Mouse (Mus musculus): ENCODE results near the gene Zfp638. TPM values are rescaled to one million over a fixed set of nuclear protein-coding genes. Genes with fewer than 3 reads are reported as not detected.
"Not testable (repeated sequence)": the region's sequence is repeated elsewhere in the genome, so short reads cannot be mapped to it uniquely, and the experiment has no call there.

Gene Zfp638
- 232 and 268 TPM in 2 replicates for total RNA-seq (2017)

- ATAC-seq (replicated peaks in 1 of 2; ENCODE audit: insufficient read depth in 1 of 2, low FRiP score in 2 of 2, low TSS enrichment in 1 of 2, low read depth in 1 of 2, poor library complexity in 2 of 2, severe bottlenecking in 2 of 2) = peak; percentile 94 to 97
Measured at GRCm38 (mm10) chr6:83866954-83867597, at the start of gene Zfp638. Gene Zfp638, plus strand, starts transcription at chr6:83867109.

DNA sequence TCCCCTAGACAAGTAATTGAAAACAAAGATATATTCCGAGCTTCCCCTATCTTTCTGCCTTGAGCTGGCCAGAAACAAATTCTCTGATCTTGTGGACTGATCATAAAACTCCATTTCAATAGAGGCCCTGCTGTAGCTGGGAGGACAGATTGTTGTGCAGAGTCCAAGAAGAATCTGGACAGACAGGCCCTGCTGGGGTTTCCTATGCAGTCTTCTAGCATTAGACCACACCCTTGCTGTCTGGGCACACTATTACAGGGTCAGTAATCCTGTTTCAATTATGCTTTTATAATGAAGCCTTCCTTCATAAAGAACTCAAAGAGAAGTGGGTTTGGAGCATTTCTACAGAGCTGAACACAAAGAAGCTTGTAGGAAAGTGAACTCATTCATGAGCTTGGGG is 47.9 kb upstream of the Zfp638 start:
- no peak for ATAC-seq (replicated peaks in 1 of 2; ENCODE audit: insufficient read depth in 1 of 2, low FRiP score in 2 of 2, low TSS enrichment in 1 of 2, low read depth in 1 of 2, poor library complexity in 2 of 2, severe bottlenecking in 2 of 2)

DNA sequence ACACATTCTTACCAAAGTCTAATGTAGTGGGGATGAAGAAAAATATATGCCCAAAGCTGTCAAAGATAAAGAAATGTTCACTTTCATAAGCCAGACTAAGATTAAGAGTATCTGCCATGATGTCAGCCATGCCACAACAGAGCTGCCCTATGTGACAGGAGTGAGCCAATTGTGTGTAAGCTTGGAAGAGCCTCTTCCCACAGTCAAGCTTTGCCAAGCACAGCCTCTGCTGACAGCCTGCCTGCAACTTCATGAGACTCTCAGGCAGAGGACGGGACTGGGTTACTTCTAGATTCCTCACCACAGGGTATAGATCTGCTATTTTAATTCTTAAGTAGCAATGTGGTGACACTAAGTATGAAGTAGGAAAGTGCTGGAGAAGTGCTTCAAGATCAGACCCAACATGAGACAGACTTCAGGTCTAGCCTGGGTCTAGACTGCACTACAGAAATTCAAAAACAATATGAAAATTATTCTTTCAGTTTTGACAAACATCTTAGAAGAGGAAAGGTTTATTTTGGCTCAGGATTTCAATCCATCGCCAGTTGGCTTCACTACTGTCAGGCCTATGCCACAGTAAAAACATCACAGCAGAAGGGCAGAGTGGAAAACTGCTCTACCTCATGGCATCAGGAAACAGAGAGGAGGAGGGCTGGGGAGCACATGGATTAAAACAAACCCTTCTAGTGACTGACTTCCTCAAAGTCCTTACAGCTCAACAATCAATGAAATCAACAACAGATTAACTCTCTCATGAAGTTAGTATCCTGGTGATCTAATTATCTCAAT is 46.0 kb upstream of the Zfp638 start:
- ATAC-seq (replicated peaks in 1 of 2; ENCODE audit: insufficient read depth in 1 of 2, low FRiP score in 2 of 2, low TSS enrichment in 1 of 2, low read depth in 1 of 2, poor library complexity in 2 of 2, severe bottlenecking in 2 of 2) = no peak

DNA sequence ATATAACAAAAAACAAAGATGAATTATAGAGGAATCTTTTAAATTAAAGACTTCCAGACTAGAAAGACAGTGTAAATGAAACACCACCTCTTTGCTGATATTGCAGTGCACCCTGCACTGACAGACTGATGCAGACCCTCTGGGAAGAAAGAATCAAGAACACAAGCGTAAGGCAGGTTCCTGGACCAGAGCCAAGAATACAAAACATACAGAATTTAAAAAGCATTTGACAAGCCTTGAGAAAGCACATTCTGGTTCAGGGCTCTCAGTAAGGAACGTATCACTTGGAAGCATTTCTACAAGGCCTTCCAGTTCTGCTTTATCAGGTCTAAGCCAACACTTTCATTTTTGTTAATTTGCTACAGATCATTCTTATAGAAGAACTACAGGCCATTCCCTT is 45.1 kb upstream of the Zfp638 start:
- no peak for ATAC-seq (replicated peaks in 1 of 2; ENCODE audit: insufficient read depth in 1 of 2, low FRiP score in 2 of 2, low TSS enrichment in 1 of 2, low read depth in 1 of 2, poor library complexity in 2 of 2, severe bottlenecking in 2 of 2)

- ATAC-seq (replicated peaks in 1 of 2; ENCODE audit: insufficient read depth in 1 of 2, low FRiP score in 2 of 2, low TSS enrichment in 1 of 2, low read depth in 1 of 2, poor library complexity in 2 of 2, severe bottlenecking in 2 of 2) = peak; percentile 3 to 31; a peak in 2 of 4 replicates
Measured at GRCm38 (mm10) chr6:83830941-83831605, 35.8 kb upstream of the Zfp638 start.

DNA sequence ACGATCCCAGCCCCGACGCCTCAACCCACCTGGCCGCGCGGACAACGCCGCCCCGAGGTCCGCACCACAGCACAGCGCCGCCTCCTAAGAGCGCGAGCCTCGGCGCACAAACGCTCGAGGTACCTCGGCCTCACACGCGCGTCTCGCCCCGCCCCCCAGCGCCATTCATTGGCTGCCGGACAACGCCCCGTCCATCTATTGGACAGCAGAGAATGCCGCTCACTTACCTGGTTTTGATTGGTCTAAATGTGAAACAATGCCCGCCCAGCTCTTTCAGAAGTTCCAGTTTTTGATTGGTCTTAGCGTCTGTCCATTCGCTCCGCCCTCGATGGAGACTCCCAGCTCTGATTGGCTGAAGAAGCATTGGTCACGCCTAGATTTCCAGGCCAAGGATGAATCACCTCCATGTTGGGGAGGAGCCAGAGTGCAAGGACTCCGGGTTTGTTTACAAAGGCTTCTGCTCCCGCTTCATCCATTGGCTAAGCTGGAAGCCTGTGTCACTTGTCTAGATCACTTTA is 35.2 kb upstream of the Zfp638 start, which contains the start of gene Paip2b:
Gene Paip2b, minus strand, starts transcription at position 136 of the 518 bp plus-strand sequence.
- peak; percentile 98 to 99 for ATAC-seq (replicated peaks in 1 of 2; ENCODE audit: insufficient read depth in 1 of 2, low FRiP score in 2 of 2, low TSS enrichment in 1 of 2, low read depth in 1 of 2, poor library complexity in 2 of 2, severe bottlenecking in 2 of 2)

- ATAC-seq (replicated peaks in 1 of 2; ENCODE audit: insufficient read depth in 1 of 2, low FRiP score in 2 of 2, low TSS enrichment in 1 of 2, low read depth in 1 of 2, poor library complexity in 2 of 2, severe bottlenecking in 2 of 2) = not testable (repeated sequence)
Measured at GRCm38 (mm10) chr6:83832393-83832792, 34.5 kb upstream of the Zfp638 start.

DNA sequence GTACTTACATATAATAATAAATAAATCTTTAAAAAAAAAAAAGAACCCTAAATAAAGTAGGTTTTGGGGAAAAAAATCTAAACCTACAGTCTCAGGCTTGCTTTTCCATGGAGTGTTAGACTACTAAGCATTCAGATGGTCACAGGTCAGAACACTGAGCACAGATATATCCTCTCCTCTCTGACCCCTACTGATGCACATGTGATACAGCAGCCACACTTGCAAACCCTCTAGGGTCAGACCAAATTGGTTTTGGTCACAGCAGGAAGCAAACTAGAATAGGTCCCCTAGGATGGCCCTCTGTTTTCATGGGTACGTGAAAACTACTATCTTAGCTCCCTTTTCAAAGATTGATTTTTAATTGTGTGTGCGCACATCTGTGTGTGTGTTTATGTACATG is 30.1 kb upstream of the Zfp638 start:
- ATAC-seq (replicated peaks in 1 of 2; ENCODE audit: insufficient read depth in 1 of 2, low FRiP score in 2 of 2, low TSS enrichment in 1 of 2, low read depth in 1 of 2, poor library complexity in 2 of 2, severe bottlenecking in 2 of 2) = no peak

GRCm38 (mm10) chr6:83838046-83838445 is 28.9 kb upstream of the Zfp638 start:
- no peak for ATAC-seq (replicated peaks in 1 of 2; ENCODE audit: insufficient read depth in 1 of 2, low FRiP score in 2 of 2, low TSS enrichment in 1 of 2, low read depth in 1 of 2, poor library complexity in 2 of 2, severe bottlenecking in 2 of 2)

DNA sequence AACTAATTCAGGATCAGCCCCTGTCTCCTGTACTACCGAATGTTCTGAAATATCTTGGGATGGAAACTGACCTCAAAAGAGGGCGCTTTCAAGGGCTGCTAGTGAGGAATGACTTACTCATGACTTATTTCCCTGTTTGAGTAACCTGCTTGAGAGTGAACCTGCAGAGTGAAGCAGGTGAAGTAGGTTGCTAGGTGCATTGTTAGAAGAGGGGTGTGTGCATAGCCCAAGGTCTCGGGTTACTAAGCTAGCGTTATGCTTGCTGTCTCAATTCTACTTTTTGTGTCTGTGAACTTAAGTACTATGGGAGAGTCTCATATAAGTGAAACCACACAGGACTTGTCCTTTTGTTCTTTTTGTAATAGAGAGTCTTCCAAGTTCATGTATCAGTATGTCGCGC is 26.8 kb upstream of the Zfp638 start:
- ATAC-seq (replicated peaks in 1 of 2; ENCODE audit: insufficient read depth in 1 of 2, low FRiP score in 2 of 2, low TSS enrichment in 1 of 2, low read depth in 1 of 2, poor library complexity in 2 of 2, severe bottlenecking in 2 of 2) = no peak

DNA sequence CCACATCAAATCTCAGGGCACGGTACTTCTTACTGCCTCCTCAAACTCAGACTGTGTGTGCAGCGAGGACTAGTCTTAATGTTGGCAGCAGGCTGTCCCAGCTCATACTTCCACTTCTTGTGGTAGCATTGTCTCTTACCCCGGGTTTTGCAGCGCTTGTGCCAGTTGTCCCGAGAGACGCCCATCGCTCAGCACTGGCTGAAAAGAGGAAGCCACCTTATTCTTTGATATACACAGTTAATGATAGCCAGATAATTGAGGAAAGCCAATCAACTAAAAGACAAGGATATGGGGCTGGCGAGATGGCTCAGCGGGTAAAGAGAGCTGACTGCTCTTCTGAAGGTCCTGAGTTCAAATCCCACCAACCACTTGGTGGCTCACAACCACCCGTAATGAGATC is 22.0 kb upstream of the Zfp638 start:
- no peak; a peak in 1 of 4 replicates for ATAC-seq (replicated peaks in 1 of 2; ENCODE audit: insufficient read depth in 1 of 2, low FRiP score in 2 of 2, low TSS enrichment in 1 of 2, low read depth in 1 of 2, poor library complexity in 2 of 2, severe bottlenecking in 2 of 2)

- no peak for ATAC-seq (replicated peaks in 1 of 2; ENCODE audit: insufficient read depth in 1 of 2, low FRiP score in 2 of 2, low TSS enrichment in 1 of 2, low read depth in 1 of 2, poor library complexity in 2 of 2, severe bottlenecking in 2 of 2)
Measured at GRCm38 (mm10) chr6:83846141-83846540, 20.8 kb upstream of the Zfp638 start.

DNA sequence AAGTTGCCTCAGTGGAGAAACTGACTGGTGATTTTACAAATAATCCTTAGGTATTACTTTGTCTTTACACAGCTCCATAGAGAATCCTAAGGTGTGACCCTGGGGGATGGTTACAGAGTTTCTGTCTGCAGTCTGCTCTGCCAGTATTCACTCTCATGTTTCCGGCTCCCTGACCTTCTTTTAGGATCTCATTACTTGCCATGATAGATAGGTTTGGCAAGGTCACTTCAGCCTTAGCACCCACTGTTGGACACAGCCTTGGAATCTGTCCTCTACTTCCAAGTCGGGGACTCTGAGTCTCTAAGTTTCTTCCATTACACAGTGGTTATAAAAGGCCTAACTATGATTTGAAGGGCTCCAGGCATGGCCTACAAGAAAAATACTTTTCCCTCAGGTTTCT is 17.5 kb upstream of the Zfp638 start:
- no peak for ATAC-seq (replicated peaks in 1 of 2; ENCODE audit: insufficient read depth in 1 of 2, low FRiP score in 2 of 2, low TSS enrichment in 1 of 2, low read depth in 1 of 2, poor library complexity in 2 of 2, severe bottlenecking in 2 of 2)

DNA sequence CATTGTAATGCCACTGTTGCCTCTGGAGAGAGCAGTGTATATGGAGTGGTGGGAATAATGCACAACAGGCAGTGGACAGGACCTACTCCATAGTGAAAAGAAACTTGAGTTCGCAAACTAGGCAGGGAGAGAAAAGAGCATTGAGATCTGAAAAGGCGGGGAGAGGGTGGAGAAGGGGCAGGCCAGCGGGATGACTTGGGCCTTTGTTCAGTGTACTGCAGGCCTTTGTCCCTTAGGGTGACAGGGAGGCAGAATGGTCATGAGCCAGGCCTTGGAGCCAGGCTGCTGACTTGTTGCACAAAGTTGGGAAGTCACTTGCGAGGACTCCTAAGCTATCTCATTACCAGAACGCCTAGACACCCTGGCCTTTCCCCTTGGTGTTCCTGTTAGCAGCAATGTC is 9.4 kb upstream of the Zfp638 start:
- no peak for ATAC-seq (replicated peaks in 1 of 2; ENCODE audit: insufficient read depth in 1 of 2, low FRiP score in 2 of 2, low TSS enrichment in 1 of 2, low read depth in 1 of 2, poor library complexity in 2 of 2, severe bottlenecking in 2 of 2)

GRCm38 (mm10) chr6:83860033-83860432 is 6.9 kb upstream of the Zfp638 start:
- ATAC-seq (replicated peaks in 1 of 2; ENCODE audit: insufficient read depth in 1 of 2, low FRiP score in 2 of 2, low TSS enrichment in 1 of 2, low read depth in 1 of 2, poor library complexity in 2 of 2, severe bottlenecking in 2 of 2) = no peak

DNA sequence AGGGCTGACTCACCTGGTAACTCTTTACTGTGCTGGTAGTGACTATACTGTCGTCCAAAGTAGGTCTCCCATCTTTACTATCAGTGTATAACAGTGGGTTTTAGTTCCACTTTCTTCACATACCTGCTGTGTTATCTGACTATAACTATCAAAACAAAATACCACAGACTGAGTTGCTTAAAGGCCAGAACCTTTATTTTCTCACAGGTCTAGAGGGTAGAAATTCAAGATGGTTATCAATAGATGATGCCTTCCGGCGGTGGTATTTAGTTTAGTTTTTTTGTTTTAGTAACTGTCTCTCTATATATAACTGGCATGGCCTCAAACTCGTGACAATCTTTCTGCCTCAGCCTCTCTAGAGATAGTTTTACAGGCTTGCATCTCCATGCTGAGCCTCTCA is 3.4 kb upstream of the Zfp638 start:
- ATAC-seq (replicated peaks in 1 of 2; ENCODE audit: insufficient read depth in 1 of 2, low FRiP score in 2 of 2, low TSS enrichment in 1 of 2, low read depth in 1 of 2, poor library complexity in 2 of 2, severe bottlenecking in 2 of 2) = no peak

GRCm38 (mm10) chr6:83866423-83866822 is 486 bp upstream of the Zfp638 start:
- ATAC-seq (replicated peaks in 1 of 2; ENCODE audit: insufficient read depth in 1 of 2, low FRiP score in 2 of 2, low TSS enrichment in 1 of 2, low read depth in 1 of 2, poor library complexity in 2 of 2, severe bottlenecking in 2 of 2) = no peak
